Mouse (Mus musculus) heart, postnatal 36 days (tissue): ENCODE measurements at regions not wholly inside any gene's neighbourhood (a gene's known extent, or its start where the extent isn't known, plus 50 kb on each side); places are given as distances from the start of the nearest gene placed in this dataset.

Experiments used
- DNase-seq, 2 experiments: peaks; one replicate each; pipeline ENCODE4 v3.0.0; 2021 to 2022
- intact Hi-C: fragments of 180-260 bp; cut with DNase I; formaldehyde crosslinking; loops from one replicate; pipeline ENCODE4 v1.15.1; 2025

- intact Hi-C loops: no loop called here
- DNase-seq: no peak
Observed at GRCm38 (mm10) chrX:104762377-104762776, 91.5 kb upstream of the Zdhhc15 start.

GRCm38 (mm10) chrX:104760311-104760710 is 89.4 kb upstream of the Zdhhc15 start:
- DNase-seq: no peak
- intact Hi-C loops: no loop called here

- no peak for DNase-seq
- intact Hi-C loops: loop anchor here (5.0 kb wide), 1 partner anchor 572 kb away; no protein-coding TSS in a partner anchor
Observed at GRCm38 (mm10) chrX:104749356-104749755, 78.5 kb upstream of the Zdhhc15 start.
